Mouse (Mus musculus) thymus, adult 2 months (tissue): Measurements from ENCODE around the gene Gemin6.

ENCODE experiments used
- CTCF ChIP-seq: fragments of 200-500 bp; IDR thresholded peaks from 2 replicates; pipeline ENCODE4 v1.5.1; 2012; ENCODE audit warnings: mild to moderate bottlenecking, control low read depth, low read length, moderate library complexity, borderline replicate concordance; ENCODE audit not compliant: control insufficient read depth, poor library complexity, insufficient read depth; ENCODE audit errors: extremely low read depth
- POLR2A ChIP-seq: fragments of 200-500 bp; IDR thresholded peaks from 2 replicates; pipeline ENCODE4 v1.6.1; 2012; ENCODE audit warnings: mild to moderate bottlenecking, low read length, control low read depth, moderate library complexity; ENCODE audit not compliant: control insufficient read depth, poor library complexity, insufficient read depth; ENCODE audit errors: extremely low read depth

GRCm38 (mm10) chr17:80220131-80220530, 4.1 kb upstream of the Gemin6 start:
- no peak for TF ChIP-seq CTCF
- TF ChIP-seq POLR2A = no peak
